Comparison of ENCODE assay signal across 26 mouse cellular contexts in genomic region chr5:72827435-72827834, GRCm38 (mm10). TPM values are rescaled to one million over a fixed set of nuclear protein-coding genes. Genes with fewer than 3 reads are reported as not detected.
A peak's percentile ranks its signal among the peaks of the same experiment; 100 is the strongest.
DNase-seq lines count a peak whose midpoint lies in the region; ATAC-seq and TF ChIP-seq lines count a peak whose summit lies in the region.
"Had no signal": no experiment of that assay in that cellular context is flagged by ENCODE, and none has a peak within 500 bp of the region (broad histone marks: within the 10 kb centered on the region; RNA-seq: fewer than 3 reads in every experiment).

No protein-coding gene starts in this region.

- H3K4me3 ChIP-seq in heart, embryonic 11.5 days (ENCODE audit: low read depth, low read length): no peak overlapping the region
- H3K4me3 ChIP-seq in heart, embryonic 15.5 days: no peak overlapping the region
- no peak overlapping the region for H3K4me3 ChIP-seq in gastrocnemius, adult 2 months
- H3K4me3 ChIP-seq: embryonic facial prominence, embryonic 10.5 days; embryonic facial prominence, embryonic 13.5 days; erythroblast, embryonic 14.5 days; forebrain, embryonic 13.5 days; heart, embryonic 10.5 days; hindbrain, embryonic 12.5 days; hindbrain, embryonic 15.5 days had no signal

- H3K4me1 ChIP-seq in heart, embryonic 11.5 days (ENCODE audit: control insufficient read depth, insufficient read depth, low read length): no peaks in the 10 kb centered on the region
- peaks cover 8% of the 10 kb centered on the region; the same call in 1 of the 2 replicates for H3K4me1 ChIP-seq in heart, embryonic 15.5 days (replicated peaks)
- H3K4me1 ChIP-seq: forebrain, embryonic 13.5 days; hindbrain, embryonic 12.5 days; hindbrain, embryonic 15.5 days had no signal

- H3K27ac ChIP-seq in heart, embryonic 11.5 days (ENCODE audit: low read depth, low read length): no peak overlapping the region; the same call in 1 of the 2 replicates
- 0 out of 2 replicates have a peak overlapping the region, but pooled peaks have one; percentile 5 for H3K27ac ChIP-seq in heart, embryonic 15.5 days
- no peak overlapping the region for H3K27ac ChIP-seq in gastrocnemius, adult 2 months
- H3K27ac ChIP-seq: embryonic facial prominence, embryonic 10.5 days; embryonic facial prominence, embryonic 13.5 days; forebrain, embryonic 13.5 days; heart, embryonic 10.5 days; hindbrain, embryonic 12.5 days; hindbrain, embryonic 15.5 days had no signal

- H3K9ac ChIP-seq in heart, embryonic 11.5 days (ENCODE audit: low read depth, low read length): no peak overlapping the region
- no peak overlapping the region for H3K9ac ChIP-seq in heart, embryonic 15.5 days
- H3K9ac ChIP-seq: embryonic facial prominence, embryonic 13.5 days; forebrain, embryonic 13.5 days; hindbrain, embryonic 12.5 days; hindbrain, embryonic 15.5 days had no signal

- DNase-seq in heart, adult 11 months: peak; percentile 83
- DNase-seq in heart, adult 9 months (ENCODE audit: low spot score in 2 of 2): no peak
- DNase-seq in A20 (ENCODE audit: low read depth, low spot score): peak; percentile 87
- peak; percentile 52 for DNase-seq in splenic B cell, adult 2 months (ENCODE audit: low read depth, low spot score)
- DNase-seq in gastrocnemius, adult 2 months: no peak
- DNase-seq: adrenal gland, adult 8-10 months; adrenal gland, postnatal 25 days; B cell, adult 2 months; cerebellum, adult 11-12 months; cerebellum, adult 8-10 months; cerebellum, postnatal 10 days; cerebellum, postnatal 36 days; embryo, embryonic 11 days; gastrocnemius, postnatal 14 days had no signal

- TF ChIP-seq CTCF in gastrocnemius, adult 2 months (IDR thresholded peaks at IDR 0.05): no peak

- H3K27me3 ChIP-seq in heart, embryonic 11.5 days (ENCODE audit: control insufficient read depth, insufficient read depth, low read length): no peaks in the 10 kb centered on the region
- no peaks in the 10 kb centered on the region for H3K27me3 ChIP-seq in heart, embryonic 15.5 days
- H3K27me3 ChIP-seq in splenic B cell, adult 2 months (ENCODE audit: control insufficient read depth, insufficient read depth, low read length, poor library complexity, severe bottlenecking): no peaks in the 10 kb centered on the region
- H3K27me3 ChIP-seq: embryonic facial prominence, embryonic 13.5 days; forebrain, embryonic 13.5 days; hindbrain, embryonic 12.5 days; hindbrain, embryonic 15.5 days had no signal

- ATAC-seq in heart, embryonic 11.5 days (replicated peaks; ENCODE audit: insufficient number of reproducible peaks, low FRiP score, low TSS enrichment): no peak
- ATAC-seq in heart, embryonic 15.5 days (replicated peaks; ENCODE audit: insufficient number of reproducible peaks, insufficient read depth, low FRiP score, low read depth): no peak
- ATAC-seq: activated CD4-positive, CD25-positive, alpha-beta regulatory T cell, adult 4 months; forebrain, embryonic 13.5 days; forebrain, embryonic 16.5 days; intestine, postnatal 0 days had no signal

- no peaks in the 10 kb centered on the region for H3K9me3 ChIP-seq in heart, embryonic 11.5 days (replicated peaks; ENCODE audit: control insufficient read depth, low read length)
- H3K9me3 ChIP-seq in heart, embryonic 15.5 days (replicated peaks): no peaks in the 10 kb centered on the region
- H3K9me3 ChIP-seq: embryonic facial prominence, embryonic 10.5 days; embryonic facial prominence, embryonic 13.5 days; forebrain, embryonic 13.5 days; heart, embryonic 10.5 days; hindbrain, embryonic 12.5 days; hindbrain, embryonic 15.5 days had no signal

- intact Hi-C loops in gastrocnemius, adult 2 months (cut with DNase I): no loop called here

- H3K36me3 ChIP-seq in heart, embryonic 11.5 days (ENCODE audit: control insufficient read depth, insufficient read depth, low read length): no peaks in the 10 kb centered on the region
- H3K36me3 ChIP-seq in heart, embryonic 15.5 days: peaks cover 6% of the 10 kb centered on the region; the same call in 1 of the 2 replicates
- H3K36me3 ChIP-seq in splenic B cell, adult 2 months (ENCODE audit: control insufficient read depth, insufficient read depth, low read length, poor library complexity, severe bottlenecking): peaks cover 16% of the 10 kb centered on the region; the same call in 1 of the 2 replicates
- H3K36me3 ChIP-seq: embryonic facial prominence, embryonic 10.5 days; embryonic facial prominence, embryonic 13.5 days; heart, embryonic 10.5 days; hindbrain, embryonic 12.5 days; hindbrain, embryonic 15.5 days had no signal

- no peak overlapping the region for H3K4me2 ChIP-seq in heart, embryonic 11.5 days
- H3K4me2 ChIP-seq in heart, embryonic 15.5 days: no peak overlapping the region
- H3K4me2 ChIP-seq: embryonic facial prominence, embryonic 13.5 days; forebrain, embryonic 13.5 days; hindbrain, embryonic 12.5 days; hindbrain, embryonic 15.5 days had no signal

- WGBS in heart, embryonic 11.5 days (ENCODE audit: insufficient replicate concordance): 72% methylated on average over 5 of the region's 5 CpGs
- 83% methylated on average over 5 of the region's 5 CpGs for WGBS in heart, embryonic 15.5 days

RNA-seq across cellular contexts. Expression of gene Tec, which starts 40.8 kb away (rescaled TPM):
- polyA plus RNA-seq in heart, embryonic 11.5 days (2014; fragmentation: Nextera tagmentation; extraction: Ambion mirVana): 11.9 and 14.5 TPM in 2 replicates
- polyA plus RNA-seq in heart, embryonic 15.5 days (2015; fragmentation: Nextera tagmentation; extraction: Ambion mirVana): 17.8 and 19.0 TPM in 2 replicates
- total RNA-seq in gastrocnemius, adult 2 months (2021): 1 to 10 TPM; 1.2 to 1.4 TPM
- polyA plus RNA-seq: erythroblast, embryonic 14.5 days had no signal

Comparison
In these comparisons a context has a peak if more than half of its experiments do, and no peak if none do; other contexts are left out.
1. DNase-seq: peak in heart, adult 11 months (single experiment), A20 (single experiment) and splenic B cell, adult 2 months (single experiment); none in heart, adult 9 months (0 of 2) and gastrocnemius, adult 2 months (single experiment).